Mouse (Mus musculus) heart, postnatal 0 days (tissue): Measurements from ENCODE around the gene C6.

ENCODE experiments used
- CTCF ChIP-seq: IDR thresholded peaks from 2 replicates; pipeline ENCODE4 v1.5.1; 2016; ENCODE audit warnings: antibody characterized with exemption, control low read depth, low read depth
- EP300 ChIP-seq: IDR thresholded peaks from 2 replicates; pipeline ENCODE4 v1.6.1; 2016; ENCODE audit warnings: antibody characterized with exemption, low read depth

DNA sequence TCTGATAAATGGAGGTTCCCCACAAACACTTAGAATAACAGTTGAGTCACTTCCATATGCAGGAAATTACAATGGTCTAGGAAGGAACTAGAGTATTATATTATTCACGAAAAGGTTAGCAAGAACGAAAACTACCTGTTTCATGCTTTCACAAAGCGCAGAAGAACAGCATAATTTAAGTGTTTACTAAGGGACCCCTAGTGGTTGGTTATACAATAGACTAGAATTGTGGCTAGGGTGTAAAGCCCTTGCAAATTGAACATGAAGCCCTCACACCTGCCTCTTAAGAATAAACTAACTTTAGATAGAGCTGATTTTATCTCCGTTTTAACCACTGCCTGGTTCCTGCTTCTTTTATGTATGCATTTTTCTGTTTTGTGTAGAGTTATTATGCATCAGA lies 29.4 kb upstream of the C6 start:
- no peak for TF ChIP-seq CTCF
- TF ChIP-seq EP300 = no peak
